Mouse (Mus musculus) cerebellum, adult 8-10 months (tissue): ENCODE data around the gene Atp6v0e.

Experiments
- DNase-seq: peaks from one replicate; pipeline ENCODE4 v3.0.0; 2022

Atp6v0e gene

GRCm38 (mm10) chr17:26721802-26722201 lies 58.8 kb downstream of the Atp6v0e start:
- no peak for DNase-seq

DNA sequence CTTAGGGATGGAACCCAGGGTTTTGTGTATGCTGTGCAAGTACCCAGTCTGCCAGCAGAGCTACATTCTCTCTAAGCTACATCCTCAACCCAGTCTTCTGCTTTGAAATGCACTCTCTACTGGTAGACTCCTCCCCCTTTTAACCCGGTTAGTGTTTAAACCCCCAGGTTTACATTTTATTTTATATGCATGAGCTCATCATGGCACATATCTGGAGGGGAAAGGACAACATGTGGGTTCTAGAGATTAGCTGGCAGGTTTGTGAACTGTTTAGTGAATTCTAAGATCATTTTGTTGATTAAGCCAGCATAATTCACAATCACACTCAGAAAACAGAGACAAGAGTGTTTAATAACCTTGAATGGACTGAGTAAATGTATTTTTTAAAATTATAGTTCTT lies 61.8 kb downstream of the Atp6v0e start:
- DNase-seq: no peak

GRCm38 (mm10) chr17:26726674-26727073 lies 63.6 kb downstream of the Atp6v0e start:
- no peak for DNase-seq

GRCm38 (mm10) chr17:26727110-26727755 lies 64.2 kb downstream of the Atp6v0e start:
- DNase-seq: no peak

- no peak for DNase-seq
Observed at GRCm38 (mm10) chr17:26742581-26742980, 79.5 kb downstream of the Atp6v0e start.

DNA sequence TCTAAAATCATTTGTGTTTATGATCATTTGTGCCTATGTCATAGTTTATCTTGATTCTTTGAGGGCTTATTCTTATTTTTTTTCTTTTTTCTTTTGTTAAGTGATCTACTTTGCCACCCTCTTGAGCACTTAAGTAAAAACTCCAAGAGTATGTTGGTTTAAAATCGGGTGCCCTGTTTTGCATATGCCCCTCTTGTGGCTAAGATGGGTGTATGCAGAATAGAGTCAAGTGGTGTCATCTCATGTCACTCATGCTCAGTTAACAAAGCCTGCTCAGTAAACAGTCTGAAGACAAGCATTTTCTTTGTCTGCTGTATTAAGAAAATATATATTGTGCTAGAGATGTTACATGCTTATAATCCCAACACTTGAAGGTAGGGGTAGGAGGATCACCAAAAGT lies 80.3 kb downstream of the Atp6v0e start:
- no peak for DNase-seq
